Mouse (Mus musculus) MN1 (cell line): ENCODE measurements around the gene Fam227a.
"Not testable (repeated sequence)": the region's sequence is repeated elsewhere in the genome, so short reads cannot be mapped to it uniquely, and the experiment has no call there.

ENCODE experiments used
- DNase-seq: peaks from one replicate; pipeline ENCODE4 v3.0.0-alpha.2; 2016; ENCODE audit warnings: low spot score

Gene Fam227a

DNA sequence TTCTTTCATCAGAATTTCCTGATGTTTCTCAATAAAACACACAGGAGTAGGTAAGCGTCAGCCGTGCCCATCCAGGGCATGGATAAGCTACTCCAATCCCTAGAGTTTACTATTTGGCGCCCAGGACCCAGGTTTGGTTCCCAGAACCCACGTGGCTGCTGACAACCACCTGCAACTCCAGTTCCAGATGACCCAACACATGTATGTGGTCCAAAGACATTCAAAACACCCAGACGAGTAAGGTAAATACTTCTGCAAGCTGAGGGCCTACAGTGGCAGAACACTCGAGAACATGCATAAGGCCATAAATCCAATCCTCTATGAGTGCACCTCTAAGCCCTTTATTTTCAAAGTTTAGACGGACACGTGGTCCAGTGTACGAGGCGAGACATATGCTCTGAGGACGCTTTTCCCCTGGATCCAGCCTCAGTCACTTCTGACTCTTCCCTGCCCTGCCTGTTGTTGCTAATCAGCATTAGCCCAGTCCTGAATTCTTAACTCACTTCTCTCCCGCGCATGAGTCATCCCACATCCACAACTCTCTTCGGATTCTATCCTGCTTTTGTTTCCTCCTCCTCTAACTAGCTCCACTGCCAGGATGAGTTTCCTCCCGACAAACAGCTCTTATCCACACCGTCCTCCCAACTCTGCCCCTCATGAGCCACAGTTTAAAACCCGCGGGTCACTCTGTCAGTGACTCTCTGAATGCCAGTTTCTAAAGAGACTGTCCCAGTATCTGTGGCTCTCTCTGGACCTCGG lies 25.1 kb upstream of the Fam227a start:
- peak; percentile 59 for DNase-seq

DNA sequence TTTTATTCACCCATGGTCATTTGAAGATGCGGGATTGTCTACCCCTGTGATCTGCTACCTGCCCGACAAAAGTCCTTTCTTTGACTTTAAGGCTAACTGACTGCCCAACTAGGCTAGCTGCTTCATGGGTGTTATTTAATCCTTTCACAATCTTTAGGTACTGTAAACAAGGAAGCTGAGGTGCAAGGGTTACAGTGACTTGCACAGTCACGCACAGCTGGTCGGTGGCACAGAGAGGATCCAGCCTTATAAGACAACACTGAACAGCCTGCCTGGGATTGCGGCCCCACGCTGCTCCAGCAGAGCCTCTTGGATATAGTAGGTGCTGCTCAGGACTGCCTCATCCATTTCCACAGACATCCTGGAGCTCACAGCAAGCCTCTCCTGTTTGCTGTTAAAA lies 24.4 kb upstream of the Fam227a start:
- no peak for DNase-seq

DNA sequence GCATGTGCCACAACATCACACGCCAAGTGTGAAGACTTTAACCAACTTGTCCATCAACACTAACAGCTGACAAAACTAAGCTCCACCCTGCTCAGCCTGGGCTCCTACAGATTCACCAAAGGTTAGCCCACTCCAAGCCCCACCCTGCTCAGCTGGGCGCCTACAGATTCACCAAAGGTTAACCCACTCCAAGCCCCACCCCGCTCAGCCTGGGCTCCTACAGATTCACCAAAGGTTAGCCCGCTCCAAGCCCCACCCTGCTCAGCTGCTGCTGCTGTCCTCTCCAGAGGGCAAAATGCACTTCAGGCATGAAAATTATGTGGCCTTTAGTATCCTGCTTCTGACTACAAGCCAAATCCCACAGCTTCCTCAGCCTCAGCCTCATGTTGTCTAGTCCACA lies 23.2 kb upstream of the Fam227a start:
- DNase-seq: no peak

DNA sequence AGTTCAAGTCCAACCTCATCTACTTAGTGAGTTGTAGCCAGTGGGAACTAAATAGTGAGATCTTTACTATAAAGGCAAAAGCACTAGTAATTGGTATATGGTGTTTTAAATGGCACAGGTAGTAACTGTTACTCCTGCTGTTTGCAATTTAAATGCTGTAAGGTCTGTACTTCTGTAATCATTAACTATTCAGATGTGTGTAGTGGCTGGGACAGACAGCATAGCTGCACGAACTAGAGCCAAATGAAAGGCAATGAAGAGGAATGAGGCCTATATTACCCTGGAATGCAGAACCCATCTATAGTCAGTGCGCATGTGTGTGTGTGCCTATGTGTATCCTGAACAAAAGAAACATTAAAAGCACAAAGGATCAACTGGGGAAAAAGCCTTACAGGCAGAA lies 19.2 kb upstream of the Fam227a start:
- DNase-seq: no peak

DNA sequence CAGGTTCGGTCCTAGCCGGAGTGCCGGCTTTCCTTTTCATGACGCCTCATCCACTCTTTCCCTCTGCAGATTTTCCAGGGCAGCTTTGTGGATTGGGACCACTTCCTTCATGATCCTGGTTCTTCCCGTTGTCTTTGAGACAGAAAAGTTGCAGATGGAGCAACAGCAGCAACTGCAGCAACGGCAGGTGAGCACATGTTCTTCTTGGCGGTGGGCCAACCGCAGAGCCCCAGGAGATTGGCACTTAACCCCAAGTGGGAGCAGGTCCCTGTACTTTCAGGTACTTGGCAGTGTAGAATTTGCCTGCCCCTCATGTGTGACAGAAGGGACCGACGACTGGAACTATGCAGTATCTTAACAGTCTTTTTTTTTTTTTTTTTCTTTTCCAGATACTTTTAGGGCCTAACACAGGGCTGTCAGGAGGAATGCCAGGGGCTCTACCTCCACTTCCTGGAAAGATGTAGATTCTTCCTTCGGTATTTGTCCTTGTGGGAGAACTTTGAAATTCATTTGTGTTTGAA lies 13.1 kb upstream of the Fam227a start:
- not testable (repeated sequence) for DNase-seq

DNA sequence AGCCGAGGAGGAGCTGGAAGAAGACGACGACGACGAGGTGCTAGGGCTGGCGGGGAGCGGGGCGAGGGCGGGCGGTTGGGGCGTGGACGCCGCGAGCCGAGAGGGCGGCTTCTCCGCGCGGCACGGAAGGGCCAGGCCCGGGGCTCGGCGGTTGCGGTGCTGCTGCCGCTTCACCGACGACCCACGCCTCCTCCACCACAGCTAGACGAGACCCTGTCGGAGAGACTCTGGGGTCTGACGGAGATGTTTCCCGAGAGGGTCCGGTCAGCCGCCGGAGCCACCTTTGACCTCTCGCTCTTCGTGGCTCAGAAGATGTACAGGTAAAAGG lies 12.2 kb upstream of the Fam227a start:
- DNase-seq: no peak

DNA sequence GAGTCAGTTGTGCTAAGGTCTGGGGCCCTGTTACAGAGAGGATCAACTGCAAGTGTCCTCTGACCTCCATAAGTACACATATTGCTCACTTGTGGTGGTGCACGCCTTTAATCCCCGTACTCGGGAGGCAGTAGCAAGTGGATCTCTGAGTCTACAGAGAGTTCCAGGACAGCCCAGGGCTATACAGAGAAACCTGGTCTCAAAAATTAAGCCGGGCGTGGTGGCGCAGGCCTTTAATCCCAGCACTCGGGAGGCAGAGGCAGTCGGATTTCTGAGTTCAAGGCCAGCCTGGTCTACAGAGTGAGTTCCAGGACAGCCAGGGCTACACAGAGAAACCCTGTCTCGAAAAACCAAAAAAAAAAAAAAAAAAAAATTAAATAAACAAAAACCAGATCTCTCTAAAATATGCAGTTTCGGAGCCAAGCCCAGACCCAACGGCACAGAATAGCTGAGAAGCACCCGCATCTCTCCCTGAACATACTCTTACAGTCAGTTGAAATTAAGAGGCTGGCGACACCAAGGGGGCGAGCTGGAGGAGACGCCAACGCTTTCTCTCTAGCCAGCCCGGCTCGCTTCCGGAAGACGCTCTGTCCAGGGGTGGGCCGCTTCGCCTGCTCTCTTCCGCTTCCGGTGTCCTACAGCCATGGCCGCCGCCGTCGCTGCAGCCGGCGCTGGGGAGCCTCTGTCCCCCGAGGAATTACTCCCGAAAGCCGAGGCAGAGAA lies 11.7 kb upstream of the Fam227a start, which contains the start of gene Tomm22:
Tomm22 (plus strand) TSS at position 613 of the 723 bp plus-strand sequence.
- DNase-seq: peak; percentile 95

DNA sequence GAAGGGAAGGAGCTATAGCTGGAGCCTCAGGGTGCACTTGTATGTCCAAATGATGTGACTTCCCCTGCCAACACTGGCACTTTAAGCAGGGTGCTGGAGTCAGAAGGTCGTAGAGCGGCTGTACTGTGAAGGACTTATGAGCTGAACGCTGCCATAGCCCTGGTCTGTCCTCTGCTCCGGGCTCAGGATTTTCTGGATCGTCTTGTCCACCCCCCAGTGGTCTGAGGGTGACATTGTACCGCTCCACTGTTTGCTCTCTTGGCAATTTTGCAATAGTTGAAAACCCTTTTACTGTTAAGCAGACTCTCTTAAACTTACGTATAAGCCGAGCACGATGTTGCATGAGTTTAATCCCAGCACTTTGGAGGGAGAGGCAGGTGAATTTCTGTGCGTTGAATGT lies 10.4 kb upstream of the Fam227a start:
- DNase-seq: no peak

DNA sequence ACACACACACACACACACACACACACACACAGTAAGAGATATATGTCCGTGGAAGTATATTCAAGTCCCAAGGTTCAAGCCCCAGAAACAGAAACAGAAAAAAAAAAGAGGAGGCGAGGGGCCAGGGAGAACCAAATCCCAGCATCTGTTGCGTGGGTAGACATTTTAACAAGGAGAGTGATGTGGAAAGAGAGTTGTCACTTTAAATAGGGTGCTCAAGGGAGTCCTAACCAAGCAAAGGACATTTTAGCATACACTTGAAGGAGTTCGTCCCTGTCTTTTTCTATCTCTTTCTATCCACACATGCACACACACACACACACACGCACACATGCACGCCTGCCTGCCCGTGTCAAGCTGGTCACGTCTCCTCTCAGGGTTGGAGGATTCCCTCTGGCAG lies 5.9 kb upstream of the Fam227a start:
- no peak for DNase-seq

DNA sequence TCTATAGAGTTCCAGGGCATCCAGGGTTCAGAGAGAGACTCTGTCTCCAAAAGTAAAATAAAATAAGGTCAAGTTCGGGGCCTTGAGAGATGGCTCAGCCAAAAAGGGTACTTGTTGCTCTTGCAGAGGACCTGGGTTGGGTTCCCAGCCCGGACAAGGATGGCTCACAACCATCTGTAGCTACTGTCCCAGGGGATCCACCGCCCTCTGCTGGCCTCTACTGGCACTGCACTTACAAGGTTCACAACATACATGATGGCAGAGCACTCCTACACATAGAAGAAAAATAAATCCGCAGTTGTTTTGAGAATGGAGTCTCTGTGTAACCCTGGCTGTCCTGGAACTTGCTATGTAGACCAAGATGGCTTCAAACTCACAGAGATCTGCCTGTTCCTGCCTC lies 3.1 kb upstream of the Fam227a start:
- peak; percentile 43 for DNase-seq

DNA sequence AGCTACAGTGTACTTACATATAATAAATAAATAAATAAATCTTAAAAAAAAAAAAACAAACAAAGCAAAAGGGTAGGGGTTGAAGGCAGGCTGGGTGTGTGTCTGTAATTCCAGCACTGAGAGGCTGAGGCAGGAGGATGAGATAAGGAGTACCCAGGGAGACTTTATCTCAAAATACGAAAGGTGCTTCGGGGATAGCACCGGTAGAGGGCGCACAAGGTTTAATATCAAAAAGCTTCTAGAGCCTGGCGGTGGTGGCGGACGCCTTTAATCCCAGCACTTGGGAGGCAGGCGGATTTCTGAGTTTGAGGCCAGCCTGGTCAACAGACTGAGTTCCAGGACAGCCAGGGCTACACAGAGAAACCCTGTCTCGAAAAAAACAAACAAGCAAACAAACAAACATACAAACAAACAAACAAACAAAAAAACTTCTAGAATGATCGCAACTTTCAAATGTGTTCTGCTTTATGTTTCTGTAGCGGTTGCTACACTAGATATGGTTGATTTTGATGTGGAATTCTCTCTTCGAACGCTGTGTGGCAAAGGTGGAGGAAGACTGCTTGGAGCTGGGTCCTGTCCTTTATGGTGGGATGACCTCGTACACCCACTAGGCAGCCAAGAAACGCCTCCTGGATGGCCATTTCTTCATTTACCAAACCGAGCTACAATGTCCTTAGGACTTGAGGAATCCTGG lies 772 bp downstream of the Fam227a start:
- peak; percentile 94 for DNase-seq

DNA sequence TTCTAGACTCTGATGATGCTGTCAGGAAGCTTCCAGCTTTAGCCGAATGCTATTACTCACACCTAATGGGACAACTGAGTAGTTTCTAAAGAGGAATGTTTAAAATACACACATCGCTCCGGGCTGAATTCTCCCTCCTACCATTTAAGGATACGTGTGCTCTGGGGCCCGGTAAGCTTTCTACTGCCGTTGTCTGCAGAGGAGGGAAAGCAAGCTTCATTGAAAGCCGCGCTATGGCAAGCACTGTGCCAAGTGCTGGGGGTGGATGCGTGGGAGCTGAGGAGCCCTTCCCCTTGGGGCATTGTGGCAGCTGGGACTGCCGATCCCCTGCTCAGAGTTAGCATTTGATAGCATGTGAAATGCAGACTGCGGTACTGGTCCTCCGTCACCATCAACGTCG lies 2.3 kb downstream of the Fam227a start:
- DNase-seq: no peak

DNA sequence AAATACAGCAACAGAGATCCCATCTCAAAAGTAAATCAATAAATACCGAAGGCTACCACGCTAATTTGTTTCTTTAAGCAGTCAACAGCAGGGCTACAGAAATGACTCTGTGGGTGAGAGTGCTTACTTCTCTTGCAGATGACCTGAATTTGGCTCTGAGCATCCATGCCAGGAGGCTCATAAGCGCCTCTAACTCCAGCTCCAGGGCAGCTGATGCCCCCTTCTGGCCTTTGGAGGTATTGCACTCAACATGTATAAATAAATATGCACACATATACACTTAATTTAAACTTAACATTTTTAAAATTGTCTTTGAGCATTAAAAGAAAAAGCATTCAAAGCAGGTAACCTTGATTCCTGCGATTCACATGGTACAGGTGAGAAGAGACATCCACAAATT lies 7.3 kb downstream of the Fam227a start:
- no peak for DNase-seq

DNA sequence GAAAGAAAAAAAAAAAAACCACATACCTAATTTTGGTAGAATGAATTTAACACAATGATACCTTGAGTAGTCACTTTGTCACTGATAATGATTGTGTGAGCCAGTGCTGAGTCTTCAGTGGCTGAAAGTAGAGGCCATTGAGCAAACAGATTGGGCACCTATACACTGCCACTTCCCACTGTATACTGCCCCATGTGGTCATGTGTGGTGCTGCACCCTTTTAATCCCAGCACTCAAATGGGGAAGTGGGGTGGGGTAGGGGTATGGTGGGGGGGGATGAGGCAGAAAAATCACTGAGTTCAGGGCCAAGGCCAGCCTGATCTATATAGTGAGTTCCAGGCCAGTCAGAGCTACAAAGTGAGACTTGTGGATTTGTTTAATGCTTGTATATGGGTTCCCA lies 8.2 kb downstream of the Fam227a start:
- no peak for DNase-seq

DNA sequence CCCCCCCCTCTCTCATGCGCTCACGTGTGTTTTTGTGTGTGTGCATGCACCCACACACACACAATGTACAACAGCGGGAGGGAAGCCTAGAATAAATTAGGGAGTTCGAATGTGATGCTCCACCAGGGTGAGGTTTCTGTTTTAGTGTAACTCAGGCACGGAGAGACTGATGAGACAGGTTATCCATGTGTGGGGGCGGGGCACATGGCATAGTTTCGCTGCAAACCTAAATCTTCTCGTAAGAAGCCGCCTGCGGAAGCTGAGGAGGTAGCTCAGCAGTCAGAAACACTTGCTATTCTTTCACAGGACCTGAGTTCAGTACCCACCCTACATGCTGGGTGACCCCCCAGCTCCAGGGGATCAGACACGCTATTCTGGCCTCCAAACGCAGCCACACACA lies 10.6 kb downstream of the Fam227a start:
- DNase-seq: no peak

DNA sequence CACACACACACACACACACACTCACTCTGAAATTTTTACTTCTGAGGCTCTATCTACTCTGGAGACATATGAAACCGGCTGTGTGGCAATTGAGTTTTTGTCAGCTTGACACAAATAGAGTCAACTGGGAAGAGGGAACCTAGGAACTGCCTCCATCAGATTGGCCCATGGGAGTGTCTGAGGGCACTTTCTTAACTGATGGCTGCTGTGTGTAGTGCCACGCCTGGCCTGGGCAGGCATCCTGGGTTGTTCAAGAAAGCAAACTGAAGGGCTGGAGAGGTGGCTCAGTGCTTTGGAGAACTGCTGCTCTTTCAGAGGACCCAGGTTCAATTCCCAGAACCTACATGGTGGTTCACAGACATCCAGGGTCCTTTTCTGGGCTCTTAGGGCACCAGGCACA lies 13.3 kb downstream of the Fam227a start:
- no peak for DNase-seq

DNA sequence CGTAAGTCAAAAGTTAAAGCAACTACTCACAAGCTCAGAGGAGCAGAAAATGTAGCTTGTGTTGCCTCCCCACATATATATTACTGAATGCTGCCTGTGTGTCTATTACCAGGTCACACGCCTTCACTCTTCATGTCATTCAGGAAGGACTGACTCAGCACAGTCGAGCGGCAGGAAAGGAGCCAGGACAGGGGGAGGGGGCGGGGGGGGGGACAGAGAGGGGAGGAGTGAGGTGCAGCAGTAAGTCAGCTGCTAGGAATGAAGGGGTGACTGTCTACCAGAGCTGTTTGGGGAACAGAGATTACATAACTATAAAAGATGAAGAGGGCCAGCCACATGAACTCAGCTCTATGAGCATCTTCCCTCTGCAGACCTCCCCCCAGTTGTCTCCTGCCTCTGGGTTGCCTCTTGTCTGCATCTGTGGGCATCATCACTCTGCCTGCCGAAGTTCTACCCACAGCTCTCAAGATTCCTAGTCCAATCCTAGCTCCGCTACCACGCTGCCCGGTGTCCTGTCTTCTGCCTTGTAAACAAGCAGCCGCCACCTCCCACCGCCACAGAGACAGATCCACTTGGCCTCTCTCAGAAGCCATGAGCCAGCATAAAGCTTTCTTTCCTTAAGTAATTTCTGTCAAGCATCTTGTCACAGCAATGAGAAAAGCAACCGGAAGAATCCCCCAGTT lies 17.5 kb downstream of the Fam227a start:
- DNase-seq: no peak

DNA sequence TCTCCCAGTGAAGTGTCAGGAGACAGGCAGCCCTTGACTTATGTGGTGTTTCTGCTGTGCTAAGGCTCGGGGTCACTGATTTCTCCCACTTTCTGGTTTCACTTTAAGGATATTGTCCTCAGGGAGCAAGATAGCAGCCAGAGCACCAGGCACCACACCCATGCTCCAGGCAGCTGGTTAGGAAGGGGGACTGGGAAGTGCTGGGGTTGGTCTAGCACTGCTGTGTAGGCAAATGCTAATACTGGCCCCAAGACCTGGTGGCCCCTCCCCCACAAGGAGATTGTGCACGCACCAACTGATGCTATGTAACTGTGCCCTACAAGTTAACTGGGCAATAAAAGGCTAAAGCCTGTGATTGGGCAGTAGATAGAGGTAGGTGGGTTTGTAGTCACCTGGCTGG lies 28.3 kb downstream of the Fam227a start:
- DNase-seq: no peak

DNA sequence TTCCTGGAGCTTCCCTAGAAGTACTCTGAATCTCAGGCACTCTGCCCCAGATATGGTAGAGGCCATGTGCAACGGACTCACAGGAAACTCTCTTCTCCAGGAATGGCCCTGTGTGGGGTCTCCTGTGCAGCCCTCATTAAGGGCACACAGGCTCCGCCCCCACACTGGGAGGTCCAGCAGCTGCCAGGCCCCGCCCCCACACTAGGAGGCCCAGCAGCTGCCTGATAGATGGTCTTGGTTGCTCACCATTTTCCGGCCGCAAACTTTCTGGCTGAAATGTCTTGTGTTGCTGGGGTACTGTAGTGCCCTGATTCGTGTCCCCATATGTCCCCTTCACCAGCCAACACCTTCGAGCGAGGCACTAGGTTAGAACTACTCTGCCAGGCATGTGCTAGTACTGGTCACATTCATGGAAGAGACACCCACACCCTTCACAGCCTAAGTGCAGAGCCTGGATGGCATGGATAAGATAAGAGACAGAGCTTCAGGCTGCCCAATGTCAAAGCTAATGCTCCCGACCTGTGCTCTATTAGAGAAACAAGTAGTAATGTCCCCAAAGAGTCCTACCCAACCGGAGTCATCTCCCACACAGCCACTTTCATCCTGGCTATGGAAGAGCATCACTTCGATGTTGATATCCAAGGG lies 38.9 kb downstream of the Fam227a start:
- no peak for DNase-seq

DNA sequence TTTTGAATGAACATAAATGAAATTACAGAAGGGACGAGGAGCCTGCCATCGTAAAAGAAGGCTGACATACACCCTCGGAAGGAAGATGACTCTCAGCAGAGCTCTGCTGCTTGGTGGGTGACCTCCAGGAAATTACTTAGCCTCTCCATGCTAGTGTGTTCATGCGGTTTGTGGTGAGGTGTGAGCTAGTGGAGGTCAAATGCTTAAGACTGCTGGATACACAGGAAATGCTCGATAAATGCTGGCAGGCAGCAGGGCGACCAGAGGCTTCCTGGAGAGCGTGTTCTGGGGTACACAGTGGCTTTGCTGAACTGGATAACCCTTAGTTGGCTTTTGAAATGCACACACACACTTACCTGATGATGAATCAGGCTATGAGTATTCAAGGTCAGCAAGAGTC lies 40.3 kb downstream of the Fam227a start:
- DNase-seq: no peak

DNA sequence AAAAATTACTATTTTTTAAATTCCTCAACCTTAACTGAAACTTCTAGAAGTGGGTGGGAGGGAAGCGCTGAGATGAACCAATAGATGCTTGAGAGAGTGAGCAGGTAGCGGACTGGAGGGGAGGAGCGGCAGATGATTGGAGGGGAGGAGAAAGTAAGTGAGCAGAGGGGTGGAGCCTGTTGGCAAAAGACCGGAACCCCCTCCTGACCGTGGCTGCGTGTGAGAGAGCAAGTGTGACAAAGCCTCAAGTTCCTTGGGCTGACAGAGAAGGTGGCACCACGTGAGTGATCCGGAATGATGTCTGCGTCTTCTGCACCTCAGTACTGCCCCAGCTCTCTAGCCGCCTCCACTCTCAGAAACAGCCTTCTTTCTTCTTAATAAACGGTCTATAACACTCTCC lies 41.6 kb downstream of the Fam227a start:
- DNase-seq: no peak

DNA sequence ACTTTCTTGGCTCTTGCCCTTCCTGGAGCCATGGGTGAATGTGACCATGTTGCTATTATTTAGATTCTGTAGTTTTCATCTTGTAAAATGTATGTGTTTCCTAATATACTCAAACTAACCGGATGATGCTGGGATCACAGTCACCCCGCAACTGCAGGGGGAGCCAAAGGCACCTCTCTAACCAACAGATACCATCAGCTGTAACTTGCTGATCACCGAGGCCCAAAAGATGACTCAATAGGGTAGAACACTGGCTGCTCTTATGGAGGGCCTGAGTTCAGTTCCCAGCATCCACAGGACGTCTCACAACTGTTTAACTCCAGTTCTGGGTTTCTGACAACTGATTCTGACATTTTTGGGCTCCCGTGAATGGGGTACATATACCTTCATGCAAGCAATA lies 42.0 kb downstream of the Fam227a start:
- DNase-seq: no peak
